Comparison of ENCODE assay signal across 9 mouse cellular contexts in the genomic region with DNA sequence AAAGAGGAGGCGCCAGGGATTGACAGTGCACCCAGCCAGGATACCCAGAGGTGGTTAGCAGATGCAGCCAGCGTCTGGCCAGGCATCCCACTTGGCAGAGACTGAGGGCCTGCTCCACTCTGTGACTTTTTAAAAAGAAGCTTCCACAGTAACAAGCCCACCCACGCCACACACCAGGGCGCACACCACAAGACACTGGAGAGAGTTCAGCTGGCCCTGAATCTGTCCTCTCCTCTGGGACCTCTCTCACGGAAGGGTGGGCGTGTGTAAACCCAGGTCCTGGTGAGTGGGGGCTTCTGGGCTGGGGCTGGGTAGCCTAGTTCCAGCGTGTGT. TPM values are rescaled to one million over a fixed set of nuclear protein-coding genes. Genes with fewer than 3 reads are reported as not detected.
A peak's percentile ranks its signal among the peaks of the same experiment; 100 is the strongest.
DNase-seq lines count a peak whose midpoint lies in the region; ATAC-seq and TF ChIP-seq lines count a peak whose summit lies in the region.
"Had no signal": no experiment of that assay in that cellular context is flagged by ENCODE, and none has a peak within 500 bp of the region (broad histone marks: within the 10 kb centered on the region; RNA-seq: fewer than 3 reads in every experiment).

No protein-coding gene starts in this region.

- no peaks in the 10 kb centered on the region for H3K9me3 ChIP-seq in lung, embryonic 16.5 days (ENCODE audit: control insufficient read depth, low read length)
- H3K9me3 ChIP-seq in forebrain, embryonic 13.5 days (replicated peaks), result no peaks in the 10 kb centered on the region
- no peaks in the 10 kb centered on the region for H3K9me3 ChIP-seq in limb, embryonic 15.5 days

- H3K9ac ChIP-seq in lung, embryonic 16.5 days (ENCODE audit: low read length), result peak overlapping the region; percentile 84
- peak overlapping the region; percentile 66 for H3K9ac ChIP-seq in forebrain, embryonic 13.5 days
- peak overlapping the region; percentile 63 for H3K9ac ChIP-seq in limb, embryonic 15.5 days

- no peak for TF ChIP-seq POLR2A in small intestine, adult 2 months (IDR thresholded peaks at IDR 0.05; ENCODE audit: low read depth, low read length)

- 49% methylated on average over 7 of the region's 7 CpGs for WGBS in lung, embryonic 16.5 days
- 67% methylated on average over 7 of the region's 7 CpGs for WGBS in forebrain, embryonic 13.5 days
- 38% methylated on average over 7 of the region's 7 CpGs for WGBS in limb, embryonic 15.5 days
- 65% methylated on average over 7 of the region's 7 CpGs for WGBS in small intestine, adult 2 months

- no peaks in the 10 kb centered on the region for H3K27me3 ChIP-seq in lung, embryonic 16.5 days (ENCODE audit: control insufficient read depth, insufficient read depth, low read depth, low read length)
- H3K27me3 ChIP-seq in forebrain, embryonic 13.5 days, result peaks cover 23% of the 10 kb centered on the region
- 0 out of 2 replicates have a peak, but pooled peaks cover 3% of the 10 kb centered on the region for H3K27me3 ChIP-seq in limb, embryonic 15.5 days
- no peaks in the 10 kb centered on the region for H3K27me3 ChIP-seq in small intestine, adult 2 months (ENCODE audit: control insufficient read depth, insufficient read depth, low read length)

- peak overlapping the region; percentile 36 for H3K27ac ChIP-seq in lung, embryonic 16.5 days (ENCODE audit: low read length)
- no peak overlapping the region for H3K27ac ChIP-seq in forebrain, embryonic 13.5 days
- H3K27ac ChIP-seq in limb, embryonic 15.5 days, result peak overlapping the region; percentile 82
- peak overlapping the region; percentile 50 for H3K27ac ChIP-seq in small intestine, adult 2 months (ENCODE audit: insufficient read depth, low read depth, low read length)

- TF ChIP-seq CTCF in small intestine, adult 2 months (IDR thresholded peaks at IDR 0.05; ENCODE audit: extremely low read depth, insufficient read length, insufficient replicate concordance, low read depth, low read length), result no peak

- H3K4me3 ChIP-seq in lung, embryonic 16.5 days (ENCODE audit: low read length), result peak overlapping the region; percentile 66
- H3K4me3 ChIP-seq in forebrain, embryonic 13.5 days, result peak overlapping the region; percentile 37
- peak overlapping the region; percentile 57 for H3K4me3 ChIP-seq in limb, embryonic 15.5 days
- peak overlapping the region; percentile 87 for H3K4me3 ChIP-seq in small intestine, adult 2 months (ENCODE audit: low read depth, low read length)

- no peak for DNase-seq in lung, adult 18-20 months
- DNase-seq in ovary, postnatal 14 days (ENCODE audit: low spot score), result no peak
- no peak for DNase-seq in urinary bladder, postnatal 4 days (ENCODE audit: low spot score in 2 of 2)
- no peak for DNase-seq in adrenal gland, postnatal 25 days

- ATAC-seq in lung, embryonic 16.5 days (ENCODE audit: low read depth), result no peak
- peak; percentile 43; the same call in 1 of the 2 replicates for ATAC-seq in forebrain, embryonic 13.5 days
- ATAC-seq in limb, embryonic 15.5 days (ENCODE audit: insufficient number of reproducible peaks, low FRiP score, low TSS enrichment, low read depth), result no peak

- peaks cover 32% of the 10 kb centered on the region for H3K4me1 ChIP-seq in lung, embryonic 16.5 days (replicated peaks; ENCODE audit: control insufficient read depth, insufficient read depth, low read length)
- peaks cover 23% of the 10 kb centered on the region for H3K4me1 ChIP-seq in forebrain, embryonic 13.5 days
- peaks cover 41% of the 10 kb centered on the region for H3K4me1 ChIP-seq in limb, embryonic 15.5 days
- H3K4me1 ChIP-seq in small intestine, adult 2 months (ENCODE audit: control insufficient read depth, insufficient read depth, insufficient read length, low read length), result peaks cover 17% of the 10 kb centered on the region

- peak overlapping the region; percentile 58 for H3K4me2 ChIP-seq in lung, embryonic 16.5 days (ENCODE audit: low read depth, low read length)
- H3K4me2 ChIP-seq in forebrain, embryonic 13.5 days, result peak overlapping the region; percentile 63
- H3K4me2 ChIP-seq in limb, embryonic 15.5 days, result peak overlapping the region; percentile 79

- H3K36me3 ChIP-seq in lung, embryonic 16.5 days (ENCODE audit: control insufficient read depth, insufficient read depth, low read length), result peaks cover 5% of the 10 kb centered on the region
- no peaks in the 10 kb centered on the region for H3K36me3 ChIP-seq in forebrain, embryonic 13.5 days (ENCODE audit: poor library complexity, severe bottlenecking)
- H3K36me3 ChIP-seq in limb, embryonic 15.5 days, result peaks cover 12% of the 10 kb centered on the region; the same call in 1 of the 2 replicates
- peaks cover 22% of the 10 kb centered on the region for H3K36me3 ChIP-seq in small intestine, adult 2 months (ENCODE audit: control insufficient read depth, insufficient read depth, low read length)

RNA-seq across cellular contexts. Expression of a gene that starts 0.5 kb away (rescaled TPM):
- 91.1 and 96.4 TPM in 2 replicates for polyA plus RNA-seq in lung, embryonic 16.5 days (2015; fragmentation: Nextera tagmentation; extraction: Ambion mirVana)
- 10.2 and 12.3 TPM in 2 replicates for polyA plus RNA-seq in forebrain, embryonic 13.5 days (2015; fragmentation: Nextera tagmentation; extraction: Ambion mirVana)
- 47.0 and 50.5 TPM in 2 replicates for polyA plus RNA-seq in limb, embryonic 15.5 days (2015; fragmentation: Nextera tagmentation; extraction: Ambion mirVana)
- polyA plus RNA-seq in small intestine, adult 2 months (2012; rRNA removed), result 122 and 167 TPM in 2 replicates
- 78.7 and 91.8 TPM in 2 replicates for total RNA-seq in adrenal gland, postnatal 25 days (2021)

RNA-seq across cellular contexts. Expression of a gene that starts 6.3 kb away (rescaled TPM):
- 9.1 and 13.4 TPM in 2 replicates for polyA plus RNA-seq in lung, embryonic 16.5 days (2015; fragmentation: Nextera tagmentation; extraction: Ambion mirVana)
- polyA plus RNA-seq in forebrain, embryonic 13.5 days (2015; fragmentation: Nextera tagmentation; extraction: Ambion mirVana), result 0.13 and 0.26 TPM in 2 replicates
- 5.2 and 5.3 TPM in 2 replicates for polyA plus RNA-seq in limb, embryonic 15.5 days (2015; fragmentation: Nextera tagmentation; extraction: Ambion mirVana)
- 11.7 and 11.9 TPM in 2 replicates for polyA plus RNA-seq in small intestine, adult 2 months (2012; rRNA removed)
- total RNA-seq in adrenal gland, postnatal 25 days (2021), result 1.6 and 1.9 TPM in 2 replicates

RNA-seq across cellular contexts. Expression of a gene that starts 28.4 kb away (rescaled TPM):
- polyA plus RNA-seq in lung, embryonic 16.5 days (2015; fragmentation: Nextera tagmentation; extraction: Ambion mirVana), result 0.16 TPM in 1 of 2 replicates, not detected in the other
- not detected in 2 replicates for polyA plus RNA-seq in forebrain, embryonic 13.5 days (2015; fragmentation: Nextera tagmentation; extraction: Ambion mirVana)
- 0.34 TPM in 1 of 2 replicates, not detected in the other for polyA plus RNA-seq in limb, embryonic 15.5 days (2015; fragmentation: Nextera tagmentation; extraction: Ambion mirVana)
- polyA plus RNA-seq in small intestine, adult 2 months (2012; rRNA removed), result not detected in 2 replicates
- not detected in 2 replicates for total RNA-seq in adrenal gland, postnatal 25 days (2021)
- polyA plus RNA-seq: brain, embryonic 14.5 days had no signal

RNA-seq across cellular contexts. Expression of a gene that starts 35.0 kb away (rescaled TPM):
- 115 and 117 TPM in 2 replicates for polyA plus RNA-seq in lung, embryonic 16.5 days (2015; fragmentation: Nextera tagmentation; extraction: Ambion mirVana)
- polyA plus RNA-seq in forebrain, embryonic 13.5 days (2015; fragmentation: Nextera tagmentation; extraction: Ambion mirVana), result 12.8 and 13.8 TPM in 2 replicates
- polyA plus RNA-seq in limb, embryonic 15.5 days (2015; fragmentation: Nextera tagmentation; extraction: Ambion mirVana), result 95.6 and 98.8 TPM in 2 replicates
- polyA plus RNA-seq in small intestine, adult 2 months (2012; rRNA removed), result 90.5 and 207 TPM in 2 replicates
- total RNA-seq in adrenal gland, postnatal 25 days (2021), result 247 and 250 TPM in 2 replicates

Comparison
In these comparisons a context has a peak if more than half of its experiments do, and no peak if none do; other contexts are left out.
1. H3K4me3 ChIP-seq: peak in every context shown above with its lines; median percentile 87 in small intestine, adult 2 months; 66 in lung, embryonic 16.5 days; 57 in limb, embryonic 15.5 days; 37 in forebrain, embryonic 13.5 days.